Mouse (Mus musculus): Measurements from ENCODE around the gene Nckap5. TPM values are rescaled to one million over a fixed set of nuclear protein-coding genes. Genes with fewer than 3 reads are reported as not detected.

Nckap5 gene
- 2.9 and 3.2 TPM in 2 replicates for polyA plus RNA-seq (2014; fragmentation: Nextera tagmentation; extraction: Ambion mirVana)

- H3K9me3 ChIP-seq (ENCODE audit: control insufficient read depth, low read length): no peaks in the 10 kb centered on the region
- peak within 1 kb of the TSS; percentile 46 for H3K4me2 ChIP-seq (replicated peaks; ENCODE audit: low read depth, low read length)
- peak; percentile 50; the same call in 1 of the 2 replicates for ATAC-seq (ENCODE audit: low FRiP score, low TSS enrichment)
- 0 out of 2 replicates have a peak within 1 kb of the TSS, but pooled peaks have one; percentile 0 for H3K9ac ChIP-seq (ENCODE audit: low read depth, low read length)
- no peaks in the 10 kb centered on the region for H3K36me3 ChIP-seq (ENCODE audit: control insufficient read depth, insufficient read depth, low read length)
- no peak within 1 kb of the TSS for H3K27ac ChIP-seq (ENCODE audit: low read depth, low read length)
- 4% methylated on average over 35 of the region's 35 CpGs for WGBS
- H3K4me3 ChIP-seq (ENCODE audit: low read length): peak within 1 kb of the TSS; percentile 27
- H3K4me1 ChIP-seq (ENCODE audit: control insufficient read depth, insufficient read depth, low read length): 0 out of 2 replicates have a peak, but pooled peaks cover 4% of the 10 kb centered on the region
- H3K27me3 ChIP-seq (ENCODE audit: control insufficient read depth, insufficient read depth, low read length): 0 out of 2 replicates have a peak, but pooled peaks cover 3% of the 10 kb centered on the region
Measured at GRCm38 (mm10) chr1:126830031-126830927, at the start of gene Nckap5. TSS of gene Nckap5 (minus strand) at chr1:126830799.

- Histone ChIP-seq H3K4me1 (ENCODE audit: control insufficient read depth, insufficient read depth, low read length) (no peaks in the 10 kb centered on the region), H3K36me3 (ENCODE audit: control insufficient read depth, insufficient read depth, low read length) (no peaks in the 10 kb centered on the region), H3K4me2 (replicated peaks; ENCODE audit: low read depth, low read length) (no peak overlapping the region), H3K4me3 (ENCODE audit: low read length) (no peak overlapping the region), H3K9me3 (ENCODE audit: control insufficient read depth, low read length) (no peaks in the 10 kb centered on the region), H3K9ac (ENCODE audit: low read depth, low read length) (no peak overlapping the region), H3K27ac (ENCODE audit: low read depth, low read length) (no peak overlapping the region), H3K27me3 (ENCODE audit: control insufficient read depth, insufficient read depth, low read length) (no peaks in the 10 kb centered on the region)
- 90% methylated on average over 2 of the region's 2 CpGs for WGBS
- no peak for ATAC-seq (ENCODE audit: low FRiP score, low TSS enrichment)
Measured at GRCm38 (mm10) chr1:126877495-126877894, 46.9 kb upstream of the Nckap5 start.

GRCm38 (mm10) chr1:126868372-126868771 is 37.8 kb upstream of the Nckap5 start:
- no peak for ATAC-seq (ENCODE audit: low FRiP score, low TSS enrichment)
- no peak overlapping the region for H3K27ac ChIP-seq (ENCODE audit: low read depth, low read length)
- no peak overlapping the region for H3K4me2 ChIP-seq (replicated peaks; ENCODE audit: low read depth, low read length)
- H3K9me3 ChIP-seq (ENCODE audit: control insufficient read depth, low read length): no peaks in the 10 kb centered on the region
- peaks cover 4% of the 10 kb centered on the region; the same call in 1 of the 2 replicates for H3K4me1 ChIP-seq (ENCODE audit: control insufficient read depth, insufficient read depth, low read length)
- 74% methylated on average over 9 of the region's 9 CpGs for WGBS
- no peaks in the 10 kb centered on the region for H3K36me3 ChIP-seq (ENCODE audit: control insufficient read depth, insufficient read depth, low read length)
- H3K9ac ChIP-seq (ENCODE audit: low read depth, low read length): no peak overlapping the region
- H3K4me3 ChIP-seq (ENCODE audit: low read length): no peak overlapping the region
- H3K27me3 ChIP-seq (ENCODE audit: control insufficient read depth, insufficient read depth, low read length): no peaks in the 10 kb centered on the region

GRCm38 (mm10) chr1:126867912-126868311 is 37.3 kb upstream of the Nckap5 start:
- Histone ChIP-seq H3K9me3 (ENCODE audit: control insufficient read depth, low read length) (no peaks in the 10 kb centered on the region), H3K4me1 (ENCODE audit: control insufficient read depth, insufficient read depth, low read length) (peaks cover 4% of the 10 kb centered on the region; the same call in 1 of the 2 replicates), H3K4me3 (ENCODE audit: low read length) (no peak overlapping the region), H3K27ac (ENCODE audit: low read depth, low read length) (no peak overlapping the region), H3K9ac (ENCODE audit: low read depth, low read length) (no peak overlapping the region), H3K36me3 (ENCODE audit: control insufficient read depth, insufficient read depth, low read length) (no peaks in the 10 kb centered on the region), H3K4me2 (replicated peaks; ENCODE audit: low read depth, low read length) (no peak overlapping the region), H3K27me3 (ENCODE audit: control insufficient read depth, insufficient read depth, low read length) (no peaks in the 10 kb centered on the region)
- no peak for ATAC-seq (ENCODE audit: low FRiP score, low TSS enrichment)
- whole genome bisulfite sequencing: 87% methylated on average over 5 of the region's 5 CpGs

GRCm38 (mm10) chr1:126865591-126866086 is 35.0 kb upstream of the Nckap5 start:
- Histone ChIP-seq H3K27me3 (ENCODE audit: control insufficient read depth, insufficient read depth, low read length) (no peaks in the 10 kb centered on the region), H3K4me3 (ENCODE audit: low read length) (no peak overlapping the region), H3K9me3 (ENCODE audit: control insufficient read depth, low read length) (no peaks in the 10 kb centered on the region), H3K36me3 (ENCODE audit: control insufficient read depth, insufficient read depth, low read length) (no peaks in the 10 kb centered on the region), H3K4me2 (replicated peaks; ENCODE audit: low read depth, low read length) (no peak overlapping the region), H3K4me1 (ENCODE audit: control insufficient read depth, insufficient read depth, low read length) (peaks cover 4% of the 10 kb centered on the region; the same call in 1 of the 2 replicates), H3K27ac (ENCODE audit: low read depth, low read length) (no peak overlapping the region), H3K9ac (ENCODE audit: low read depth, low read length) (no peak overlapping the region)
- WGBS: 25% methylated on average over 7 of the region's 7 CpGs
- peak; percentile 83 for ATAC-seq (ENCODE audit: low FRiP score, low TSS enrichment)

GRCm38 (mm10) chr1:126861816-126862215 is 31.2 kb upstream of the Nckap5 start:
- Histone ChIP-seq H3K9ac (ENCODE audit: low read depth, low read length) (no peak overlapping the region), H3K27me3 (ENCODE audit: control insufficient read depth, insufficient read depth, low read length) (no peaks in the 10 kb centered on the region), H3K4me3 (ENCODE audit: low read length) (no peak overlapping the region), H3K9me3 (ENCODE audit: control insufficient read depth, low read length) (no peaks in the 10 kb centered on the region), H3K4me2 (replicated peaks; ENCODE audit: low read depth, low read length) (no peak overlapping the region), H3K36me3 (ENCODE audit: control insufficient read depth, insufficient read depth, low read length) (no peaks in the 10 kb centered on the region), H3K4me1 (ENCODE audit: control insufficient read depth, insufficient read depth, low read length) (peaks cover 4% of the 10 kb centered on the region; the same call in 1 of the 2 replicates), H3K27ac (ENCODE audit: low read depth, low read length) (no peak overlapping the region)
- 73% methylated on average over 3 of the region's 3 CpGs for WGBS
- ATAC-seq (ENCODE audit: low FRiP score, low TSS enrichment): no peak

GRCm38 (mm10) chr1:126860537-126860936 is 29.9 kb upstream of the Nckap5 start:
- no peak overlapping the region for H3K9ac ChIP-seq (ENCODE audit: low read depth, low read length)
- H3K4me1 ChIP-seq (ENCODE audit: control insufficient read depth, insufficient read depth, low read length): peaks cover 2% of the 10 kb centered on the region; the same call in 1 of the 2 replicates
- no peak overlapping the region for H3K4me3 ChIP-seq (ENCODE audit: low read length)
- no peaks in the 10 kb centered on the region for H3K27me3 ChIP-seq (ENCODE audit: control insufficient read depth, insufficient read depth, low read length)
- H3K36me3 ChIP-seq (ENCODE audit: control insufficient read depth, insufficient read depth, low read length): no peaks in the 10 kb centered on the region
- ATAC-seq (ENCODE audit: low FRiP score, low TSS enrichment): no peak
- H3K9me3 ChIP-seq (ENCODE audit: control insufficient read depth, low read length): no peaks in the 10 kb centered on the region
- WGBS: 89% methylated on average over 4 of the region's 4 CpGs
- H3K4me2 ChIP-seq (replicated peaks; ENCODE audit: low read depth, low read length): no peak overlapping the region
- H3K27ac ChIP-seq (ENCODE audit: low read depth, low read length): no peak overlapping the region

- Histone ChIP-seq H3K9me3 (ENCODE audit: control insufficient read depth, low read length) (no peaks in the 10 kb centered on the region), H3K9ac (ENCODE audit: low read depth, low read length) (no peak overlapping the region), H3K4me2 (replicated peaks; ENCODE audit: low read depth, low read length) (no peak overlapping the region), H3K4me1 (ENCODE audit: control insufficient read depth, insufficient read depth, low read length) (no peaks in the 10 kb centered on the region), H3K36me3 (ENCODE audit: control insufficient read depth, insufficient read depth, low read length) (no peaks in the 10 kb centered on the region), H3K4me3 (ENCODE audit: low read length) (no peak overlapping the region), H3K27me3 (ENCODE audit: control insufficient read depth, insufficient read depth, low read length) (no peaks in the 10 kb centered on the region), H3K27ac (ENCODE audit: low read depth, low read length) (no peak overlapping the region)
- WGBS: 64% methylated on average over 6 of the region's 6 CpGs
- ATAC-seq (ENCODE audit: low FRiP score, low TSS enrichment): no peak
Measured at GRCm38 (mm10) chr1:126849481-126849880, 18.9 kb upstream of the Nckap5 start.

GRCm38 (mm10) chr1:126846317-126846716 is 15.7 kb upstream of the Nckap5 start:
- Histone ChIP-seq H3K27me3 (ENCODE audit: control insufficient read depth, insufficient read depth, low read length) (no peaks in the 10 kb centered on the region), H3K36me3 (ENCODE audit: control insufficient read depth, insufficient read depth, low read length) (no peaks in the 10 kb centered on the region), H3K9ac (ENCODE audit: low read depth, low read length) (no peak overlapping the region), H3K9me3 (ENCODE audit: control insufficient read depth, low read length) (no peaks in the 10 kb centered on the region), H3K27ac (ENCODE audit: low read depth, low read length) (no peak overlapping the region), H3K4me2 (replicated peaks; ENCODE audit: low read depth, low read length) (no peak overlapping the region), H3K4me1 (ENCODE audit: control insufficient read depth, insufficient read depth, low read length) (no peaks in the 10 kb centered on the region), H3K4me3 (ENCODE audit: low read length) (no peak overlapping the region)
- 66% methylated on average over 4 of the region's 4 CpGs for WGBS
- no peak for ATAC-seq (ENCODE audit: low FRiP score, low TSS enrichment)

Data from kidney, embryonic 14.5 days (tissue).